Mouse (Mus musculus) G1E (cell line): Measurements from ENCODE around the gene Dnajb14.

Experiments
- CTCF ChIP-seq: IDR thresholded peaks from 2 replicates; pipeline ENCODE4 v1.5.1; 2012; ENCODE audit warnings: low read depth, low read length, inconsistent platforms, mixed read lengths
- GATA1 ChIP-seq: IDR thresholded peaks from 2 replicates; pipeline ENCODE4 v1.6.1; 2012; ENCODE audit warnings: borderline replicate concordance, low read length, inconsistent platforms, mixed read lengths
- TAL1 ChIP-seq: conservative IDR thresholded peaks from 2 replicates; pipeline ENCODE4 v1.6.1; 2012; ENCODE audit warnings: low read depth, low read length, inconsistent platforms, mixed read lengths

GRCm38 (mm10) chr3:137929940-137930339 lies 62.5 kb downstream of the Dnajb14 start:
- TF ChIP-seq CTCF (no peak), GATA1 (no peak), TAL1 (no peak)
